Mouse (Mus musculus) erythroblast, adult 5-6 weeks (primary cell): ENCODE data around the gene Mak. TPM values are rescaled to one million over a fixed set of nuclear protein-coding genes. Genes with fewer than 3 reads are reported as not detected.

ENCODE experiments used
- ATAC-seq: replicated peaks from 2 replicates; pipeline ENCODE4 v1.8.0; 2016; ENCODE audit warnings: moderate number of reproducible peaks, mild to moderate bottlenecking, moderate TSS enrichment, inconsistent platforms; ENCODE audit not compliant: poor library complexity, low FRiP score, severe bottlenecking
- total RNA-seq, 2 experiments: library from RNA; stranded (forward) in 1 of 2; stranded (reverse) in 1 of 2; fragments of 150-400 nt in 1 of 2; fragments of 200-764, 138-1000 nt in 1 of 2; gene quantifications; 2 replicates each; pipeline versions ENCODE4 v1.2.3 to v1.2.4; 2015 to 2017; ENCODE audit warnings: low replicate concordance in 2 of 2

Gene Mak
- total RNA-seq, 2 experiments from 2014 or later: not detected

DNA sequence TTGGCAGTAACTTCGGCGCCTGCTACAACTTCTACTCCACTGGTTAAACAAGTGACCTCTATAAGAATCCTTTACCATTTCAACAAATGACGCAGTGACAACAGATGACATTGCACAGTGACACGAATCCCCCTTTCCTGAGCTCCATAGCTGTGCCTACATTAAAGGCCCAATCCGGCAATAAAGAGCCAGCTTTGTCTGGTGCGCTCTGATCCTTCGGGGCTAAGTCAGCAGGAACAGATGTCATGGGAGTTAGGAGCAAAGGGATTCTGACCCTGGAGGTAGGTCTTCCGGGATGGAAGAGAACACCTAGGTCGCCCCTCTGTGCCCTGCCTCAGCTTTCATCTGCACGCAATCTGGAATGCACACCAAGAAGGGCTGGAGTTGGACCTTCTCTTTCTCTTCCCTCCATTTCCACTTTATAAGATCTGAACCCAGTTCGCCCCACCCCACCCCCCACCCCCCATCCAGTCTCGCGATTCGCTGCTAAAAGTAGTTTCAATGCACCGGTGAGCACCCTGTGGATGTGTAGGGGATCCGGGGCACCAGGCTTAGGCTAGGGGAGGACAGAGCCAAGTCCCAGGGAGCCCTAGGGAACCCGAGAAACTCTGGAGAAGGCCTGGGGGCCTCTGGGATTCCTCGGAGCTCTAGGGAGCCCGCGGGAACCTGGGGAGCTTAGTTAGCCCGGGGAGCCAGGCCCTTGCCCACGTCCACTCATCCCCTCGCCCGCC, 651 bp downstream of the Mak start:
- ATAC-seq: no peak

DNA sequence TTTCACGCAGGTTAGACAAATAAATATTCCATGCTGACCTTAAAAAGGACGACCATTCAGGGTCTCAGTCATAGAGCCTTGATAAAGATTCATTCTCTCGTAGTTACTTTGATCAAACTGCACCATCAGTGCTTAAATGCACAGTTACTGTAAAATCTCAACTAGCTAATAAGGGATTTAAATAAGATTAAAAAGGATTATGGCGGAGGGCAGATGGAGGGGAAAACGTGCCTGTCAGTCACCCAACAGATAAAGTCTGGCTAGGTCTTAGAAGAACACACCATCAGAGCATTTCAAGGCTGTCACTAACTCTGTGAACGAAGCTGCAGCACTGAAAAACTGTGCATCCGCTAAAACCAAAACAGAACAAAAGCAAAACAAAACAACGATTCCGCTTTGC, 1.6 kb downstream of the Mak start:
- ATAC-seq: no peak

- no peak for ATAC-seq
Observed at GRCm38 (mm10) chr13:41073819-41074218, 5.7 kb downstream of the Mak start.

DNA sequence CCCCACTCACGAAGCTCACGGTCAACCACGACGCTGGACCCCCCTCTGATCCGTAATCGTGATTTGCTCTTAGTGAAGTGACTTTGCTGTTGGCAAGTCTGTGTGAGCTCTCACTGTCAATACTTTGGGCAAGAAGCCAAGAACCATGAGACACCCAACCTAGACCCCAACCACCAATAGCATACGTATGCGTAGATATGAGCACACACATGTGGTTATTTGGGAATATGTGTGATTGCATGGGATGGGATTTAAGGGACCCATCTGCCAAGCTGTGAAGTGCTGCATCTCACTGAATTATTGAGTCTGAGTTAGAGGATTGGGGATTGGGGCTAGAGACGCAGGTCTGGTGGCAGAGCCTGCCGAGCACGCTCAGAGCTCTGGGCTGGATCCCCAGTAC, 7.9 kb downstream of the Mak start:
- no peak for ATAC-seq

- ATAC-seq: no peak
Observed at GRCm38 (mm10) chr13:41067618-41068017, 11.9 kb downstream of the Mak start.

GRCm38 (mm10) chr13:41051965-41052364, 27.5 kb downstream of the Mak start:
- no peak for ATAC-seq

DNA sequence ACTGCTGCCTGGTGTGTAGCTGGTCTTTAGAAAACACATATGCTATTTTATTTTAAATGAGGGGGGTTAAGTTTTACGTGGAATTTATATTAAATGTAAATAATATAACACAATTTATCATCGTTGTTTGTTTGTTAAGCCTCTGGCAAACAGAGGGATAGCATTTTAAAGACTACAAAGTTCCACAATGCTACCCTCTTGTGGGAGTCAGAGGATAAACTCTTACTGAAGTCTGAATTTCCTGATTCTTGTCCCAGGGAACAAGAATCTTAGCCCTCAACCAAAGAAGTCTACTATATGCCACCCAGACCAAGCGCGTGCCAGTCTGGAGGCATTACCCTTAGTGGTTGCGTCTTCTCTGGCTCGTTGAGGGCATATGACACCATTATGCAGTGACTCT, 32.2 kb downstream of the Mak start:
- no peak for ATAC-seq

GRCm38 (mm10) chr13:41045901-41046300, 33.6 kb downstream of the Mak start:
- ATAC-seq: no peak

GRCm38 (mm10) chr13:41042511-41042910, 37.0 kb downstream of the Mak start:
- no peak for ATAC-seq

DNA sequence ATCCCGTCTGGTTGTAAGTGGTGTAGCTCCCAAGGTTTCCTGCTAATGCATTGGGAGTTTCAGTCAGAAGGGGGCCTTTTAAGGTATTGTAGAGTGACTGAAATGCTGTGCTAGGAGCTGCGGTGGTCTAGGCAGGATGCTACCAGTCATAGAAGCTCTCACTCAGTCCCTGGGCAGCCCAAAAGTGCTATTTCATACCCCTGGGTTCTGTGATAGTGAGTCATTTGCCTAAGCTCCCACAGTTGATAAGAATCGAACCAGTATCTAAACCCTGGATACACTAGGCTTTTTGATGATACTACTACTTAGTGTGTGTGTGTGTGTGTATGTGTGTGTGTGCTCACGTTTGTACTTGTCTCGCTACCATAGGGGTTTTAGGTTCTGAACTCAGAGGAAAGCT, 49.4 kb downstream of the Mak start:
- ATAC-seq: 0 out of 2 replicates have a peak, but pooled peaks have one; percentile 45

DNA sequence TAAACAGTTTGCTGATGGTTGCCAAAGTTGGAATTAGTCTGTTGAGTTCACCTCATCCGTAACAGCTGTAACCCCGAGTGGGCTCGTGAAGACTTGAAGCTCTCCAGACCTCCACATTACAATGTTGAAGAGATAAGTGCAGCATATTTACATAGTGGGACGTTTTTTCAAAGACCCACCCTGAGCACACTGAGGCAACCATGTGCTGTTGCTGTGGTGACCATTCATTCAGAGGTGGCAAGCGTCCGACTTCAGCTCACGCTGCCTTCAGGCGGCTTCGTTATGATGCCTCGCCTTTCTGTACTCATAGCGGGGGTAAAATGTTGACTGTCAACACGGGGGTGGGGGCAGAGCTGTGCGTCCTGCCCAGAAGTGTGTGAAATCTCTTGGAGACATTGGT, 57.4 kb downstream of the Mak start:
- ATAC-seq: no peak

DNA sequence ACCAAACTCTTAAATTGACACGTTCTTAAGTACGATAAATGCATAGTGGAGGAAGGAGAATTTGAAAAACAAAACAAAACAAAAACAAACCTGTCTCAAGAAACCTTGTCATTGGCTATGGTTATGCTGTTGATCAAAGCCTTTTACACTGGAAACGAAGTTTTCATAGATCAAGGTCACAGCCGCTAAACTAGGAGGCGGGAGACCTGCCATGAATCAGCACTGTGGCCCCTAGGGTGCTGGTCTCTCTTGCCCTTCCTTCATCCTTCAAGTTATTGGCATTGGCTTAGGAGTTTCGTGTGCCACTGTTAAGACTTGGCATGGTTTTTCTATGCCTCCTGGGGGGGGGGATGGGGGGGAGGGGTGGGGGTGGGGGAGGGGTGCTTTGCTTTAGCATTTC, 57.9 kb downstream of the Mak start:
- no peak for ATAC-seq

DNA sequence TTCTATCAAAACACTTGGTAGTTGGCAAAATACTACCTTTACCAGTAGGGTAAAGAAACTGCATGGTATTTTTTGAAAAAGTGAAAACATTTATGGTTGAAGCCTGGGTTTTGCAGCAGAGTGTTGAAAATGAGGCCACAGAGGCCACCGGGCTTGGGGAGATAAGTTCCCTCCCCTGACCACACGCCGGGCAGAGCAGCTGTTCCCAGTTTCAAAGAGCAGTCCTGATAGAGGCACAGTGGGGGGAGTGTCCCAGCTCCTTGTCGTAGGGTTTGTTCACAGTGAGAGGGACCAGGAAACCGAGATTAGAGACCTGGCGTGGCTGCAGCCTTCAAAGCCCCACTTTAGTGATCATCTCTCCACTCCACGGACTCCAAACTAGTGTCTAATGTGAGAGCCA, 59.0 kb downstream of the Mak start:
- no peak for ATAC-seq

GRCm38 (mm10) chr13:41018756-41019591, 60.5 kb downstream of the Mak start:
- peak; percentile 44 for ATAC-seq

DNA sequence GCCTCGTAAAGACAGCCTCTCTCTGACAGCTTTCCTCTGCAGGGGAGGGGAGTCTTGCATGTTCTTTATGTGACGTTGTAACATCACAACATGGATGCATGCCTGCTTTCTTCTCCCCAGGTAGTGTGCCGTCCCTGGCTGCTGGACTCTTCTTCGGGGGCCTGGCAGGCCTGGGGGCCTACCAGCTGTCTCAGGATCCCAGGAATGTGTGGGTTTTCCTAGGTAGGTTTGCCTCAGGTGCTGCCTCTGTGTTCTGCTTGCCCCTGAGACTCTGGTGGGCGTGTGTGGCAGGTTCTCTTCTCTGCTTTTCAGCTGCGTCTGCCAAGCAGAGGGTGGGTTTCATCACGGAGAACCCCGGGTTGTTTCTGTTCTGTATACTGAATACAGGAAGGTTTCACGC, 61.3 kb downstream of the Mak start:
- no peak for ATAC-seq

GRCm38 (mm10) chr13:41017832-41018231, 61.7 kb downstream of the Mak start:
- peak; percentile 48 for ATAC-seq

- 0 out of 2 replicates have a peak, but pooled peaks have one; percentile 11 for ATAC-seq
Observed at GRCm38 (mm10) chr13:41016797-41017405, 62.6 kb downstream of the Mak start.

DNA sequence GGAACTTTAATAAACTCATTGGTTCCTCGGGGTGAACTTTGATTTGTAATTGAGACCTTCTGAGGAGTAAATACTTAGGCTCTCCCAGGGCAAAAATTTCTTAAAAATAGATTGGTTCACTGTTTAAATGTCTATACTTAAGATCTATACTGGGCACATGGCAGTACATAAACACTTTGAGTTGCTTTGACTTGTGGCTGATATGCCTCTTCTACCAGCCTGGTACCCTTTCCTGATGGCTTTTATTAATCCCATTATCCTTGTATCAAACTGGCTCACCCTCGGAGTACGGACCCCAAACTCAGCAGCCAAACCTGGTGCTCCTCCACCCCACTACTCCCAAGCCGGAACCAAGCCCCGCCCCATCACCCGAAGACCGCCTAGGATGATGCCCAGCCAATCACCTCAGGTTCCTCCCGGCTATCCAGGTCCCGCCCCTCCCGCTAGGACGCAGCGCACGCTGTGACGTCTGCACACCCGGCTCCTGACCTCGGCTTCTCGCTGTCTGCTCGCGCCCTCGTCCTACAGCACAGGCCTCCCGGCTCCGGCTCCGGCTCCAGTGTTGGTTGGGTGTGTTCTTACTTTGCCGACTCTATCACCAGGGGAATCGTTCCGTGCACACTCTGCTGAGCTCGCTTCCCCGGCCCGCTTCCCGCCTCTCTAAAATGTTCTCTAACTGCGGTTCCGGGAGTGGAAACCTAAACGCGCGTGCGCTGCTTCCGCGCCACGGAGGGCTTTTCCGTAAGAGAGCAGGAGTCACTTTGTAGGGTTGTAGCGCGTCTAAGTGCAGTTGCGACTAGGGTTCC, 63.5 kb downstream of the Mak start, which contains the start of gene Tmem14c:
TSS of gene Tmem14c (plus strand) at position 464 of the 806 bp plus-strand sequence.
- ATAC-seq: peak; percentile 88

DNA sequence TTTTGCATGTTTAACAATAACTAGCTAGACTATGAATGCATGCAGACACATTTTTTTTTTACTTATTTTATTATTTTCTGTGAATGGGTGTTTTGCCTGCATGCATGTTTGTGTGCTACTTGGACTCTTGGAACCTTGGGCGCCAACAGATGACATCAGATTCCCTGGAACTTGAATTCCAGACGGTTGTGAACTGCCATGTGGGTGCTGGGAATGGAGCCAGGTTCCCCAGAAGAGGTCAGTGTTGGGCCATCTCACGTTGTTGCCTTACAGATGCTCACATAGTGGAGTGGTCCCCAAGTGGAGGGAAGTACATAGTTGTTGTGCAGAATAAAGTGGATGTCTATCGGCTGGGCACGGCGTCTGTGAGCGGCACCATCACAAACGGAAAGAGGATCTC, 70.6 kb downstream of the Mak start:
- ATAC-seq: no peak

GRCm38 (mm10) chr13:41008271-41008670, 71.2 kb downstream of the Mak start:
- ATAC-seq: no peak
